Mouse (Mus musculus): Measurements from ENCODE around the gene Apon. TPM values are rescaled to one million over a fixed set of nuclear protein-coding genes. Genes with fewer than 3 reads are reported as not detected.

Gene Apon
- polyA plus RNA-seq, 1 experiment from 2014 or later = 0.52 TPM

GRCm38 (mm10) chr10:128231146-128231545 is 22.8 kb upstream of the Apon start:
- Histone ChIP-seq H3K36me3 (ENCODE audit: control insufficient read depth, insufficient read depth, low read length) (no peaks in the 10 kb centered on the region), H3K9me3 (replicated peaks; ENCODE audit: control insufficient read depth, low read length) (no peaks in the 10 kb centered on the region), H3K4me3 (replicated peaks; ENCODE audit: low read length) (peak overlapping the region; percentile 66), H3K4me2 (ENCODE audit: low read depth, low read length) (peak overlapping the region; percentile 81), H3K27ac (ENCODE audit: low read length) (peak overlapping the region; percentile 92), H3K27me3 (ENCODE audit: control insufficient read depth, insufficient read depth, low read length) (no peaks in the 10 kb centered on the region), H3K4me1 (ENCODE audit: control insufficient read depth, insufficient read depth, low read length) (peaks cover 9% of the 10 kb centered on the region), H3K9ac (ENCODE audit: low read length) (peak overlapping the region; percentile 85)
- no peak for ATAC-seq (ENCODE audit: insufficient read depth, low FRiP score)
- 5% methylated on average over 5 of the region's 5 CpGs for WGBS

- WGBS = under 1% methylated on average over 58 of the region's 58 CpGs
- Histone ChIP-seq H3K27ac (ENCODE audit: low read length) (peak within 1 kb of the TSS; percentile 92), H3K4me2 (ENCODE audit: low read depth, low read length) (peak within 1 kb of the TSS; percentile 81), H3K9me3 (replicated peaks; ENCODE audit: control insufficient read depth, low read length) (no peaks in the 10 kb centered on the region), H3K27me3 (ENCODE audit: control insufficient read depth, insufficient read depth, low read length) (no peaks in the 10 kb centered on the region), H3K4me3 (replicated peaks; ENCODE audit: low read length) (peak within 1 kb of the TSS; percentile 66), H3K9ac (ENCODE audit: low read length) (peak within 1 kb of the TSS; percentile 85), H3K4me1 (ENCODE audit: control insufficient read depth, insufficient read depth, low read length) (peaks cover 9% of the 10 kb centered on the region), H3K36me3 (ENCODE audit: control insufficient read depth, insufficient read depth, low read length) (no peaks in the 10 kb centered on the region)
- ATAC-seq (ENCODE audit: insufficient read depth, low FRiP score) = peak; percentile 93
These were observed 22.0 kb upstream of the Apon start, which contains the start of gene Timeless for GRCm38 (mm10) chr10:128231697-128232419. TSS of gene Timeless (plus strand) at chr10:128232065.

- Histone ChIP-seq H3K9me3 (replicated peaks; ENCODE audit: control insufficient read depth, low read length) (no peaks in the 10 kb centered on the region), H3K9ac (ENCODE audit: low read length) (peak overlapping the region; percentile 85), H3K36me3 (ENCODE audit: control insufficient read depth, insufficient read depth, low read length) (no peaks in the 10 kb centered on the region), H3K4me2 (ENCODE audit: low read depth, low read length) (peak overlapping the region; percentile 81), H3K4me3 (replicated peaks; ENCODE audit: low read length) (peak overlapping the region; percentile 66), H3K4me1 (ENCODE audit: control insufficient read depth, insufficient read depth, low read length) (peaks cover 9% of the 10 kb centered on the region), H3K27ac (ENCODE audit: low read length) (peak overlapping the region; percentile 92), H3K27me3 (ENCODE audit: control insufficient read depth, insufficient read depth, low read length) (no peaks in the 10 kb centered on the region)
- peak; percentile 48; the same call in 1 of the 2 replicates for ATAC-seq (ENCODE audit: insufficient read depth, low FRiP score)
- WGBS = under 1% methylated on average over 14 of the region's 14 CpGs
These were observed 21.4 kb upstream of the Apon start for GRCm38 (mm10) chr10:128232420-128232985.

GRCm38 (mm10) chr10:128236321-128236720 is 17.6 kb upstream of the Apon start:
- H3K36me3 ChIP-seq (ENCODE audit: control insufficient read depth, insufficient read depth, low read length) = 0 out of 2 replicates have a peak, but pooled peaks cover 4% of the 10 kb centered on the region
- H3K4me2 ChIP-seq (ENCODE audit: low read depth, low read length) = no peak overlapping the region
- ATAC-seq (ENCODE audit: insufficient read depth, low FRiP score) = no peak
- H3K27ac ChIP-seq (ENCODE audit: low read length) = no peak overlapping the region
- H3K9ac ChIP-seq (ENCODE audit: low read length) = no peak overlapping the region
- WGBS = 66% methylated on average over 4 of the region's 4 CpGs
- H3K27me3 ChIP-seq (ENCODE audit: control insufficient read depth, insufficient read depth, low read length) = no peaks in the 10 kb centered on the region
- no peaks in the 10 kb centered on the region for H3K9me3 ChIP-seq (replicated peaks; ENCODE audit: control insufficient read depth, low read length)
- no peak overlapping the region for H3K4me3 ChIP-seq (replicated peaks; ENCODE audit: low read length)
- peaks cover 2% of the 10 kb centered on the region; the same call in 1 of the 2 replicates for H3K4me1 ChIP-seq (ENCODE audit: control insufficient read depth, insufficient read depth, low read length)

- H3K4me3 ChIP-seq (replicated peaks; ENCODE audit: low read length) = no peak overlapping the region
- 71% methylated on average over 15 of the region's 15 CpGs for WGBS
- no peak for ATAC-seq (ENCODE audit: insufficient read depth, low FRiP score)
- H3K9ac ChIP-seq (ENCODE audit: low read length) = no peak overlapping the region
- no peak overlapping the region for H3K4me2 ChIP-seq (ENCODE audit: low read depth, low read length)
- H3K4me1 ChIP-seq (ENCODE audit: control insufficient read depth, insufficient read depth, low read length) = no peaks in the 10 kb centered on the region
- H3K36me3 ChIP-seq (ENCODE audit: control insufficient read depth, insufficient read depth, low read length) = 0 out of 2 replicates have a peak, but pooled peaks cover 7% of the 10 kb centered on the region
- no peaks in the 10 kb centered on the region for H3K27me3 ChIP-seq (ENCODE audit: control insufficient read depth, insufficient read depth, low read length)
- no peak overlapping the region for H3K27ac ChIP-seq (ENCODE audit: low read length)
- H3K9me3 ChIP-seq (replicated peaks; ENCODE audit: control insufficient read depth, low read length) = no peaks in the 10 kb centered on the region
These were observed 16.0 kb upstream of the Apon start for GRCm38 (mm10) chr10:128237807-128238480.

- H3K4me1 ChIP-seq (ENCODE audit: control insufficient read depth, insufficient read depth, low read length) = no peaks in the 10 kb centered on the region
- 93% methylated on average over 4 of the region's 4 CpGs for WGBS
- ATAC-seq (ENCODE audit: insufficient read depth, low FRiP score) = no peak
- H3K36me3 ChIP-seq (ENCODE audit: control insufficient read depth, insufficient read depth, low read length) = peaks cover 11% of the 10 kb centered on the region; the same call in 1 of the 2 replicates
- H3K4me2 ChIP-seq (ENCODE audit: low read depth, low read length) = no peak overlapping the region
- H3K9ac ChIP-seq (ENCODE audit: low read length) = no peak overlapping the region
- no peaks in the 10 kb centered on the region for H3K27me3 ChIP-seq (ENCODE audit: control insufficient read depth, insufficient read depth, low read length)
- H3K9me3 ChIP-seq (replicated peaks; ENCODE audit: control insufficient read depth, low read length) = no peaks in the 10 kb centered on the region
- no peak overlapping the region for H3K27ac ChIP-seq (ENCODE audit: low read length)
- no peak overlapping the region for H3K4me3 ChIP-seq (replicated peaks; ENCODE audit: low read length)
These were observed 14.8 kb upstream of the Apon start for GRCm38 (mm10) chr10:128239140-128239539.

GRCm38 (mm10) chr10:128240131-128240530 is 13.8 kb upstream of the Apon start:
- Histone ChIP-seq H3K4me2 (ENCODE audit: low read depth, low read length) (no peak overlapping the region), H3K4me3 (replicated peaks; ENCODE audit: low read length) (no peak overlapping the region), H3K27ac (ENCODE audit: low read length) (no peak overlapping the region), H3K27me3 (ENCODE audit: control insufficient read depth, insufficient read depth, low read length) (no peaks in the 10 kb centered on the region), H3K4me1 (ENCODE audit: control insufficient read depth, insufficient read depth, low read length) (no peaks in the 10 kb centered on the region), H3K9ac (ENCODE audit: low read length) (no peak overlapping the region), H3K36me3 (ENCODE audit: control insufficient read depth, insufficient read depth, low read length) (peaks cover 16% of the 10 kb centered on the region; the same call in 1 of the 2 replicates), H3K9me3 (replicated peaks; ENCODE audit: control insufficient read depth, low read length) (no peaks in the 10 kb centered on the region)
- ATAC-seq (ENCODE audit: insufficient read depth, low FRiP score) = no peak
- 81% methylated on average over 18 of the region's 18 CpGs for WGBS

- peaks cover 19% of the 10 kb centered on the region; the same call in 1 of the 2 replicates for H3K36me3 ChIP-seq (ENCODE audit: control insufficient read depth, insufficient read depth, low read length)
- H3K4me3 ChIP-seq (replicated peaks; ENCODE audit: low read length) = no peak overlapping the region
- H3K27ac ChIP-seq (ENCODE audit: low read length) = no peak overlapping the region
- H3K9me3 ChIP-seq (replicated peaks; ENCODE audit: control insufficient read depth, low read length) = no peaks in the 10 kb centered on the region
- H3K4me2 ChIP-seq (ENCODE audit: low read depth, low read length) = no peak overlapping the region
- H3K9ac ChIP-seq (ENCODE audit: low read length) = no peak overlapping the region
- H3K27me3 ChIP-seq (ENCODE audit: control insufficient read depth, insufficient read depth, low read length) = no peaks in the 10 kb centered on the region
- WGBS = 91% methylated on average over 8 of the region's 8 CpGs
- no peak for ATAC-seq (ENCODE audit: insufficient read depth, low FRiP score)
- H3K4me1 ChIP-seq (ENCODE audit: control insufficient read depth, insufficient read depth, low read length) = no peaks in the 10 kb centered on the region
These were observed 10.6 kb upstream of the Apon start for GRCm38 (mm10) chr10:128243252-128243651.

- H3K4me1 ChIP-seq (ENCODE audit: control insufficient read depth, insufficient read depth, low read length) = no peaks in the 10 kb centered on the region
- H3K9me3 ChIP-seq (replicated peaks; ENCODE audit: control insufficient read depth, low read length) = no peaks in the 10 kb centered on the region
- no peak overlapping the region for H3K4me2 ChIP-seq (ENCODE audit: low read depth, low read length)
- H3K4me3 ChIP-seq (replicated peaks; ENCODE audit: low read length) = no peak overlapping the region
- no peaks in the 10 kb centered on the region for H3K27me3 ChIP-seq (ENCODE audit: control insufficient read depth, insufficient read depth, low read length)
- no peak for ATAC-seq (ENCODE audit: insufficient read depth, low FRiP score)
- no peak overlapping the region for H3K27ac ChIP-seq (ENCODE audit: low read length)
- H3K36me3 ChIP-seq (ENCODE audit: control insufficient read depth, insufficient read depth, low read length) = peaks cover 19% of the 10 kb centered on the region; the same call in 1 of the 2 replicates
- no peak overlapping the region for H3K9ac ChIP-seq (ENCODE audit: low read length)
- 94% methylated on average over 15 of the region's 15 CpGs for WGBS
These were observed 9.8 kb upstream of the Apon start for GRCm38 (mm10) chr10:128244121-128244520.

All from stomach, embryonic 16.5 days (tissue).